Comparison of ENCODE assay signal across 28 mouse cellular contexts in genomic region chr10:117288197-117289033, GRCm38 (mm10). TPM values are rescaled to one million over a fixed set of nuclear protein-coding genes. Genes with fewer than 3 reads are reported as not detected.
DNase-seq lines count a peak whose midpoint lies in the region; ATAC-seq lines count a peak whose summit lies in the region.
"Had no signal": no experiment of that assay in that cellular context is flagged by ENCODE, and none has a peak within 500 bp of the region (broad histone marks: within the 10 kb centered on the region; RNA-seq: fewer than 3 reads in every experiment).

No protein-coding gene starts in this region.

- H3K9me3 ChIP-seq in heart, embryonic 12.5 days (replicated peaks): no peaks in the 10 kb centered on the region
- no peaks in the 10 kb centered on the region for H3K9me3 ChIP-seq in liver, embryonic 16.5 days (replicated peaks; ENCODE audit: control insufficient read depth, low read length)
- H3K9me3 ChIP-seq: embryonic facial prominence, embryonic 12.5 days; forebrain, embryonic 13.5 days; hindbrain, embryonic 15.5 days; intestine, embryonic 15.5 days; limb, embryonic 10.5 days had no signal

- peaks cover 15% of the 10 kb centered on the region; the same call in 1 of the 2 replicates for H3K27me3 ChIP-seq in heart, embryonic 12.5 days (replicated peaks)
- no peaks in the 10 kb centered on the region for H3K27me3 ChIP-seq in liver, embryonic 16.5 days (ENCODE audit: control insufficient read depth, insufficient read depth, low read depth, low read length)
- H3K27me3 ChIP-seq: embryonic facial prominence, embryonic 12.5 days; forebrain, embryonic 13.5 days; hindbrain, embryonic 15.5 days; intestine, embryonic 15.5 days had no signal

- no peak overlapping the region for H3K4me3 ChIP-seq in heart, embryonic 12.5 days
- H3K4me3 ChIP-seq in liver, embryonic 16.5 days (ENCODE audit: low read depth, low read length): no peak overlapping the region
- H3K4me3 ChIP-seq: embryonic facial prominence, embryonic 12.5 days; erythroblast, embryonic 14.5 days; forebrain, embryonic 13.5 days; hindbrain, embryonic 15.5 days; intestine, embryonic 15.5 days; limb, embryonic 10.5 days had no signal

- 80% methylated on average over 9 of the region's 9 CpGs for WGBS in heart, embryonic 12.5 days
- WGBS in liver, embryonic 16.5 days (ENCODE audit: insufficient replicate concordance): 71% methylated on average over 9 of the region's 9 CpGs

- no peaks in the 10 kb centered on the region for H3K36me3 ChIP-seq in heart, embryonic 12.5 days
- no peaks in the 10 kb centered on the region for H3K36me3 ChIP-seq in liver, embryonic 16.5 days (ENCODE audit: control insufficient read depth, insufficient read depth)
- H3K36me3 ChIP-seq: embryonic facial prominence, embryonic 12.5 days; hindbrain, embryonic 15.5 days; intestine, embryonic 15.5 days; limb, embryonic 10.5 days had no signal

- no peak for ATAC-seq in heart, embryonic 12.5 days (ENCODE audit: insufficient number of reproducible peaks, low FRiP score)
- ATAC-seq in liver, embryonic 16.5 days (ENCODE audit: low read depth): 0 out of 2 replicates have a peak, but pooled peaks have one; percentile 19
- ATAC-seq in monocyte, adult 5-6 weeks (replicated peaks; ENCODE audit: insufficient number of reproducible peaks, low FRiP score, low TSS enrichment, poor library complexity, severe bottlenecking): peak; percentile 77
- ATAC-seq: forebrain, embryonic 13.5 days; intestine, embryonic 15.5 days; midbrain, embryonic 16.5 days had no signal

- DNase-seq in heart, postnatal 4 days: no peak
- DNase-seq in liver: no peak
- DNase-seq in brain, adult 2 months (ENCODE audit: low read depth, low spot score): peak; percentile 11
- DNase-seq in right cerebral cortex, adult 18-20 months: no peak
- no peak for DNase-seq in right cerebral cortex, postnatal 4 days
- DNase-seq: adrenal gland, postnatal 10 days; cerebellum, adult 8-10 months; kidney, postnatal 36 days; lung, postnatal 14 days; thymus, postnatal 14 days had no signal

- H3K4me2 ChIP-seq in heart, embryonic 12.5 days: no peak overlapping the region
- H3K4me2 ChIP-seq in liver, embryonic 16.5 days (ENCODE audit: low read depth, low read length): no peak overlapping the region
- H3K4me2 ChIP-seq: embryonic facial prominence, embryonic 12.5 days; forebrain, embryonic 13.5 days; hindbrain, embryonic 15.5 days; intestine, embryonic 15.5 days had no signal

- H3K4me1 ChIP-seq in heart, embryonic 12.5 days (replicated peaks): peaks cover 22% of the 10 kb centered on the region
- no peaks in the 10 kb centered on the region for H3K4me1 ChIP-seq in liver, embryonic 16.5 days (ENCODE audit: control insufficient read depth, low read depth, low read length)
- H3K4me1 ChIP-seq: embryonic facial prominence, embryonic 12.5 days; forebrain, embryonic 13.5 days; hindbrain, embryonic 15.5 days; intestine, embryonic 15.5 days; limb, embryonic 10.5 days had no signal

- H3K27ac ChIP-seq in heart, embryonic 12.5 days (ENCODE audit: poor library complexity, severe bottlenecking): peak overlapping the region; percentile 85
- no peak overlapping the region for H3K27ac ChIP-seq in liver, embryonic 16.5 days (ENCODE audit: low read length)
- H3K27ac ChIP-seq: embryonic facial prominence, embryonic 12.5 days; forebrain, embryonic 13.5 days; hindbrain, embryonic 15.5 days; intestine, embryonic 15.5 days; limb, embryonic 10.5 days; liver, embryonic 14.5 days had no signal

- H3K9ac ChIP-seq in heart, embryonic 12.5 days: 0 out of 2 replicates have a peak overlapping the region, but pooled peaks have one; percentile 12
- H3K9ac ChIP-seq in liver, embryonic 16.5 days (ENCODE audit: low read depth, low read length): no peak overlapping the region
- H3K9ac ChIP-seq: embryonic facial prominence, embryonic 12.5 days; forebrain, embryonic 13.5 days; hindbrain, embryonic 15.5 days; intestine, embryonic 15.5 days; liver, embryonic 14.5 days had no signal

RNA-seq across cellular contexts. Expression of gene Lyz1, which starts 4.3 kb away (rescaled TPM):
- polyA plus RNA-seq in heart, embryonic 12.5 days (2016; fragmentation: Nextera tagmentation; extraction: Ambion mirVana): 13.5 and 15.0 TPM in 2 replicates
- 1 to 10 TPM; 1.8 to 2.2 TPM for total RNA-seq in heart, postnatal 4 days (2021)
- polyA plus RNA-seq in liver, embryonic 16.5 days (2015; fragmentation: Nextera tagmentation; extraction: Ambion mirVana): 0.16 and 0.25 TPM in 2 replicates
- 19.1 to 44.2 TPM (median 37.4 TPM) in 3 replicates for total RNA-seq in monocyte, adult 5-6 weeks (2017)
- polyA plus RNA-seq: C2C12; embryonic facial prominence, embryonic 12.5 days; erythroblast, embryonic 14.5 days; forebrain, embryonic 13.5 days; hindbrain, embryonic 15.5 days; kidney, embryonic 14.5 days; limb, embryonic 10.5 days; midbrain, embryonic 16.5 days had no signal

RNA-seq across cellular contexts. Expression of gene Lyz2, which starts 6.3 kb away (rescaled TPM):
- 87.0 and 95.2 TPM in 2 replicates for polyA plus RNA-seq in heart, embryonic 12.5 days (2016; fragmentation: Nextera tagmentation; extraction: Ambion mirVana)
- 10 to 100 TPM; 23.5 to 24.2 TPM for total RNA-seq in heart, postnatal 4 days (2021)
- polyA plus RNA-seq in liver, embryonic 16.5 days (2015; fragmentation: Nextera tagmentation; extraction: Ambion mirVana): 661 and 713 TPM in 2 replicates
- 6,968 to 13,798 TPM (median 13,210 TPM) in 3 replicates for total RNA-seq in monocyte, adult 5-6 weeks (2017)

RNA-seq across cellular contexts. Expression of gene 9530003J23Rik, which starts 49.9 kb away (rescaled TPM):
- not detected in 2 replicates for polyA plus RNA-seq in heart, embryonic 12.5 days (2016; fragmentation: Nextera tagmentation; extraction: Ambion mirVana)
- total RNA-seq in heart, postnatal 4 days (2021): not detected
- not detected in 2 replicates for polyA plus RNA-seq in liver, embryonic 16.5 days (2015; fragmentation: Nextera tagmentation; extraction: Ambion mirVana)
- total RNA-seq in monocyte, adult 5-6 weeks (2017): not detected in 3 replicates
- total RNA-seq: adrenal gland, postnatal 10 days; gastrocnemius, adult 8-10 months; layer of hippocampus, postnatal 10 days; left cerebral cortex, adult 8-10 months had no signal
- polyA plus RNA-seq: embryonic facial prominence, embryonic 12.5 days; erythroblast, embryonic 14.5 days; forebrain, embryonic 13.5 days; frontal cortex, adult 2 months; heart, postnatal 0 days; hindbrain, embryonic 15.5 days; intestine, embryonic 15.5 days; kidney, embryonic 14.5 days; limb, embryonic 10.5 days; liver, embryonic 14.5 days; midbrain, embryonic 16.5 days had no signal

Comparison
In these comparisons a context has a peak if more than half of its experiments do, and no peak if none do; other contexts are left out.
1. RNA of gene Lyz2, which starts 6.3 kb away (total RNA-seq): 6,968 to 13,798 TPM in monocyte, adult 5-6 weeks; 23.5 to 24.2 TPM in heart, postnatal 4 days; every median in the first group is over 100 times any median in the second.